Mouse (Mus musculus): ENCODE data around the gene Pithd1.
"Not testable (repeated sequence)": the region's sequence is repeated elsewhere in the genome, so short reads cannot be mapped to it uniquely, and the experiment has no call there.

The Pithd1 gene

DNA sequence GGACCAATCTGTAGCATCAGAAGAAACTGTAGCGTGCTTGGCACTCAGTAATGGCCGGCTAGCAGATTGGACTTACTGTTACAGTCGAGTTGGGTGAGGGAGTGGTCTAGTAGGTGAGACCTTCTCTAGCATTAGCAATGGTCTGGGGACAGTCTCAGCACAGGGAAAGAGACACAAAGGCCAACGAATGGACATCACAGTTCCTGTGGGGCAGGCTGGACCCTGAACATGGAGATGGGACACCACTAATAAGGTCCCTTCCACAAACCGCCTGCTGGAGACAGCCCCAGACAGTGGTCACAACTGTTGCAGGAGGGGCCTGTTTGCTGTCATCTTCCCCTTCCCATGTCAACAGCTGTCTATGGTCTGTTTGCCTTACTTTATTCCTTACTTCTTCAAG is 25.4 kb downstream of the Pithd1 start:
- no peak for DNase-seq (ENCODE audit: low spot score)

DNA sequence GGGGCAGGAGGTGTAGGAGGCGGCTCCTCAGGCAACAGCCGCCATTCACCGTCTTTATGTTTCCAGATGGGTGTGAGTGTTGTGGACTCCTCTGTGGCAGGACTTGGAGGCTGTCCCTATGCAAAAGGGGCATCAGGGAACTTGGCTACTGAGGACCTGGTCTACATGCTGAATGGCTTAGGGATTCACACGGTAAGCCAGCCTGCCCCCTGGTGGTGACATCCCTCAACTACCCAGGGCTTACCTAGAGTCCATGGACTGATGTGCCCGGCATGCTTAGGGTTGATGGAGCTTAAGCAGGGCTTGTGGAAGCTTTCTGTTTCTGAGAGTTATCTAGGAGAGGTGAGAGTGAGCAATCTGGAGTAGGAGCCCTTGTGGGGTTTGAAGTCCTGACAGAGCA is 26.3 kb downstream of the Pithd1 start:
- DNase-seq (ENCODE audit: low spot score): peak; percentile 74

GRCm38 (mm10) chr4:135958354-135958753 is 28.7 kb downstream of the Pithd1 start:
- DNase-seq (ENCODE audit: low spot score): no peak

DNA sequence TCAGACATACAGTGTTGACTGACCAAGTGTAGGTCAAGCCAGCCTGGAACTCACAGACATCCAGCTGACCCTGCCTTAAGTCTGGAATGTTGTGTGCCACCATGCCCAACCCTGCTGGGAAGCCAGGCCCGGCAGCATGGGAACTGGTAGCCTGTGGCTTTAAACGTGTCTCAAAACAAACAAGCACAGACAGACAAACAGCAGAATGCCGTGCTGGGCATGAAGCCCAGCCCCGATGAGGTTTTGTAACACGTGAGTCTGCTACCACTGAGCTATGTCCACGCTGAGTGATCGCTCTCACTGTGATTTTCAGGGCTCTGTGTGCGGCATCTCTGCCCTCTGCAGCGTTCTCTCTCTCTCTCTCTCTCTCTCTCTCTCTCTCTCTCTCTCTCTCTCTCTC is 31.2 kb downstream of the Pithd1 start:
- no peak for DNase-seq (ENCODE audit: low spot score)

DNA sequence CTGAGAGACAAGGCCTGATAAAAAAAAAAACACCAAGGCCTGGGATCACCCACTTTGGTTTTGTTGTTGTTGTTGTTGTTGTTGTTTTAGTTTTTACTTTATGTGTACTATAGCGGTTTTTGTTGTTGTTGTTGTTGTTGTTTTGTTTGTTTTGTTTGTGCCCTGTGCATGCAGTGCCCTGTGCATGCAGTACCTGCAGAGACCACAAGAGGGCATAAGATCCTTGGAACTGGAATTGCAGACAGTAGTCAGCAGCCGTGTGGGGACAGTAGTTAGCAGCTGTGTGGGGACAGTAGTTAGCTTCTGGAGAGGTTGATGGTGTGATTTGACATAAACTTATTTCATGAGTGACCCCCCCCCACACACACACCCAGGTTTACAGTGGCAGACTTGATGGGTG is 32.8 kb downstream of the Pithd1 start:
- DNase-seq (ENCODE audit: low spot score): peak; percentile 52

- no peak for DNase-seq (ENCODE audit: low spot score)
Observed at GRCm38 (mm10) chr4:135953179-135953578, 33.9 kb downstream of the Pithd1 start.

- no peak for DNase-seq (ENCODE audit: low spot score)
Observed at GRCm38 (mm10) chr4:135951505-135951904, 35.6 kb downstream of the Pithd1 start.

DNA sequence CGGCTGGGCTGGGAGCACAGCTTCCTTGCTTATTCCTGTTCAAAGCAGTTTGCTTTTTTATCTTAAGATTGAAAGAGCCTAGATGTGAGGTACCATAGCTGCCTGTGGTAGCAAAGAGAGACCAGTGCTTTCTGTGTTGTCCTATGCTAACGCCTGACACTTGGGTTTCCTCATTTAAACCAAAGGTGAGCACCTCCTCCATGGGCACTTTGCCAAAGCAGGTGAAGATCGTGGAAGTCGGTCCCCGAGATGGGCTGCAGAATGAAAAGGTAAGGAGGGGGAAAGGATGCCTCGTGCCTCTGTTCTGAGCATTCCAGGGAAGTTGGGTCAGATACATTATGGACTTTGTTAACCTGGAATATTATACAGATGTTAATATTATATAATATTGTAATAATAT is 36.7 kb downstream of the Pithd1 start:
- DNase-seq (ENCODE audit: low spot score): no peak

DNA sequence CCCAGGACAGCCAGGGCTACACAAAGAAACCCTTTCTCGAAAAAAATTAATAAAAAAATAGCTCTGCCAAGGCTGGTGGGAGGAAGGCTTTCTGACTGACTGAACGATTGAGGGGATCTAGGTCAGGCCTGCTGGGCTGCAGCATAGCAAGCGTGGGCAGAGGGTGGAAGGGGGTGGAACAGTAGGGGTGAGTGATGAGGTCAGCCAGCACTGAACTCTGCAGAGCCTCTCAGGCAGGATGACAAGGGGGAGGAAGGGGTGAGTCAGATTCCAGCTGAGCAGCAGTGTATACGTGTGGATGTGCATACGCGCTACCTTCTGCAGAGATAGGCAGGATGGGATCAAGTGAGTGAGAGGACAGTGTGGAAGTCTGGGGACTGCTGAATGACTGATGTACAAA is 37.2 kb downstream of the Pithd1 start:
- no peak for DNase-seq (ENCODE audit: low spot score)

DNA sequence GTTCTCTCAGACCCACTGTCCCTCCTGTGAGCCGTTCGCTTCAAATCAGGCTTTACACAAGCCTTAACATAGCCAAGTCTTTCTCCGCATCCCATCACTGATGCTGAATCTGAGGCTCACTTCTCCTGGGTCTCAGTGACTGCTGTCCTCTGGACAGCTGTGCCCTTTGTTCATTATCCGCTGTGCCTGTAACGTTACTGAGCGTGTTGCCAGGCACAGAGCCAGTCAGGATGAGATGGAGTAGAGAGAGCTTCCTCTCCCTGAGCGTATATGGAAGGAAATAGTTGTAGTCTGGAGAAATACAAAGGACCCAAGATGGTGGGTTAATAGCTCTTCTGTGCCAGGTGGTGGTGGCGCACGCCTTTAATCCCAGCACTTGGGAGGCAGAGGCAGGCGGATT is 37.6 kb downstream of the Pithd1 start:
- DNase-seq (ENCODE audit: low spot score): no peak

GRCm38 (mm10) chr4:135948142-135948541 is 38.9 kb downstream of the Pithd1 start:
- DNase-seq (ENCODE audit: low spot score): no peak

- no peak for DNase-seq (ENCODE audit: low spot score)
Observed at GRCm38 (mm10) chr4:135946659-135947301, 40.3 kb downstream of the Pithd1 start.

DNA sequence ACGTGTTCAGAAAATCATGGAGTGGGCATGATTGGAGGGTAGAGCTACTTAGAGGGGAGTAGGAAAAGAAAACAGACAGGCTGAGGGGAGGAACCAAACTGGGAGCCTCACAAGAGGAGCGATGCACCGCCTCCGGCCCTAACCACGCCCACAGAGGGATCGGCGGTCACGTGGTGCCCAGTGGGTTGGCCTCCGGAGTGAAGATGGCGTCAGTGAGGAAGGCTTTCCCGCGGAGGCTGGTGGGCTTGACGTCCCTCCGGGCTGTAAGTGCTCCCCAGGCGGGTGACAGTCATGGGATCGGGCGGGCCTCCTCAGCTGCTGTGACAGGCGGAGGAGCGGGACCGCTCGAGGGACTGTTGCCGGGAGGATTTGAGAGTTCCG is 40.8 kb downstream of the Pithd1 start, which contains the start of gene Hmgcl:
TSS of gene Hmgcl (plus strand) at position 171 of the 381 bp plus-strand sequence.
- peak; percentile 94 for DNase-seq (ENCODE audit: low spot score)

DNA sequence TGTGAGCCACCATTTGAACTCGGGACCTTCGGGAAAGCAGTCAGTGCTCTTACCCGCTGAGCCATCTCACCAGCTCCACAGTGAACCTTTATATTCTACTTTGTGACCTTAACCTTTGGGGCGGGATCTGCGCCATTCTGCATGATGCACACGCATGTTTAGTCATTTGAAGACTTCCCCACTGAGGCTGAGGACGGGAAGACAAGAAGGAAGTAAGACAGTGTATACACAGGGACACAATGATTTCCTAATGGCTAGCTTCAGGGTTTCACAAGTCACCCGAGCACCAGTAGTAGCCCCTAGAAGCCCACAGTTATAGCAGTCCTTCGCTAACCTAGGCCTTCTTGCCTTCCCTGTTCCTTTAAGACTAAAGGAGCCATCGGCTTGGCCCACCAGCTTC is 41.4 kb downstream of the Pithd1 start:
- DNase-seq (ENCODE audit: low spot score): no peak

- DNase-seq (ENCODE audit: low spot score): no peak
Observed at GRCm38 (mm10) chr4:135943389-135943788, 43.7 kb downstream of the Pithd1 start.

DNA sequence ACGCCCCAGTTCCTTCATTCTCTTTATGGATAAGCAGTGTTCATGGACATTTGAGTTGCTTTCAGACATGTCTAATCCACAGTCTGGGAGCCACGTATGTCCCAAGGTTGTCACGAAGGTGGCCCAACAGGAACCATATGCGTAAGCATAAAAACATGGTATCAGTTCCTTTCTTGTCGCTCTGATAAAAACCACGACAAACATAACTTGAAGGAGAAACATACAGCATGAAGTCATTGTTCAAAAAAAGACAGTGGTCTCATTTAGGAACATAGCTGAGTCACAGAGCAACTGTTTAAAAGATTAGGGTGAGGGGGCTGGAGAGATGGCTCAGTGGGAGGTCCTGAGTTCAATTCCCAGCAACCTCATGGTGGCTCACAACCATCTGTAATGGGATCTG is 44.9 kb downstream of the Pithd1 start:
- no peak for DNase-seq (ENCODE audit: low spot score)

DNA sequence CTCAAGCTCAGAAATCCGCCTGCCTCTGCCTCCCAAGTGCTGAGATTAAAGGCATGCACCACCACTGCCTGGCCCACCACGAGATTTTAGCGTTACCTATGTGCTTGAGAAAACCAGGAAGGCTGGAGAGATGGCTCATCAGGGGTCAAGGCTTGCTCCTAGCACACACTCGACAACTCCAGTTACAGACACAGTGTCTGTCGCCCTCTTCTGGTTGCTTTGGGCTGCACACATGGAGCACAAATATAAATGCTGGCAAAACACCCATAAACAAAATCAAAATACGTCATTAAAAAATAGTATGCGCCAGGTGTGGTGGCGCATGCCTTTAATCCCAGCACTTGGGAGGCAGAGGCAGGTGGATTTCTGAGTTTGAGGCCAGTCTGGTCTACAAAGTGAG is 46.0 kb downstream of the Pithd1 start:
- not testable (repeated sequence) for DNase-seq (ENCODE audit: low spot score)

GRCm38 (mm10) chr4:135938858-135939257 is 48.2 kb downstream of the Pithd1 start:
- DNase-seq (ENCODE audit: low spot score): no peak

DNA sequence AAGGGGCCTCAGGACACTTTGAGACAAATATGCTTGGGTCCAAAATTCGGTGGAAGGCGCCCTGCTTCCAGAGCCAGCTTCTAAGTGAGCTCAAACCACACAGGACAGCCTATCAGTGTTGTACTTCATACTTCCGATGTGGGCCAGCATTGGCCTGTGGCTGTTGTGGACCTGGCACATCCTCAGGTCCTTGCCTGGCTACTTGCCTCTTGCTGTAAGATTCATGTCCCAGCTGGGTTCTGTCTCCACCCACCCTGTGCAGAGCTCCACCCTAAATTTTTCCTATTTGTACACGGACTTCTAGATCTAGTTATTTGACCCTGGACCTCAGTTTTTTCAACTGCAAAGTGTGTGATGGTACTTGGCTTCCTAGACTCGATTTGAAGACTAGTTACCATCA is 51.6 kb downstream of the Pithd1 start:
- no peak for DNase-seq (ENCODE audit: low spot score)

DNA sequence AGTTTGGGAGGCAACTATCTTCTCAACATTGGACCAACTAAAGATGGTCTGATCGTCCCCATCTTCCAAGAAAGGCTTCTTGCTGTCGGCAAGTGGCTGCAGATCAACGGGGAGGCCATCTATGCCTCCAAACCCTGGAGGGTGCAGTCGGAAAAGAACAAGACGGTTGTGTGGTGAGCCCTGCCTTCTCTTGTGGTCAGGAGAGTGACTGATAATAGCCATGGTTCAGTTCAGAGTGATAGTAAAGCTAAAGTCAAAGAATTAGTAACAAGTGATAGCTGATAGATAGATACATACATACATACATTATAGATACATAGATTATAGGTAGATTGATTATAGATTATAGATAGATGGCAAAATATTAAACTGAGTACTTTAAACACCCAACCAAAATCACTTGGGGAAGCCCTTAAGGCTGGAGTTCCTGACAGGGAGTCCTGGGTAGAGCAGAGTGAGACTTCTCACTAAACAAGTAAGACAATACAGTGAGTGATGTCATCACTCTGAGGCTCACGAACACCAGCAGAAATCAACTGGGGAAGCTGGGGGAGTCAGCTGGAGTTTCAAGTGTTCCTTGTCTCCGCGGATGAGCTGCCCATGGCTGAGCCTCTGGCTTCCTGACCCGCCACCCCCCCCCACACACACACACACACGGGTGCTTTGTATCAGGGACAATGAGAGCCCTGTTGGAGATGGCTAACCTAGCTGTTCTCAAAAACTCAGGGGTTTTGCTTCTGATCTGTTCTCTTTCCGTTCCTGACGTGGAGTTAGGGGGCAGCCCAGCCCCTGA is 52.2 kb downstream of the Pithd1 start:
- no peak for DNase-seq (ENCODE audit: low spot score)

- no peak for DNase-seq (ENCODE audit: low spot score)
Observed at GRCm38 (mm10) chr4:135931832-135932231, 55.2 kb downstream of the Pithd1 start.

DNA sequence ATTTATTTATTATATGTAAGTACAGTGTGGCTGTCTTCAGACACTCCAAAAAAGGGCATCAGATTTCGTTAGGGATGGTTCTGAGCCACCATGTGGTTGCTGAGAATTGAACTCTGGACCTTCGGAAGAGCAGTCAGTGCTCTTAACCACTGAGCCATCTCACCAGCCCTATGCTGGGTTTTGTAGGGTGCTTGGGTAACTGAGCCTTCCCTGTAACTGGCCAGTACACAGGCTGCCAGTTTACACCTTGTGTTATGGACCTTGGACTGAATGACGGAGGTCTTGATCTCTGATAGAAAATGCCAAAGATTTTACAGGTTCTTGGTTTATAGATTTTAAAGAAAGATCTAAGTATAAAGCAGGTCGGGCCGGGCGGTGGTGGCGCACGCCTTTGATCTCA is 56.8 kb downstream of the Pithd1 start:
- DNase-seq (ENCODE audit: low spot score): no peak

DNA sequence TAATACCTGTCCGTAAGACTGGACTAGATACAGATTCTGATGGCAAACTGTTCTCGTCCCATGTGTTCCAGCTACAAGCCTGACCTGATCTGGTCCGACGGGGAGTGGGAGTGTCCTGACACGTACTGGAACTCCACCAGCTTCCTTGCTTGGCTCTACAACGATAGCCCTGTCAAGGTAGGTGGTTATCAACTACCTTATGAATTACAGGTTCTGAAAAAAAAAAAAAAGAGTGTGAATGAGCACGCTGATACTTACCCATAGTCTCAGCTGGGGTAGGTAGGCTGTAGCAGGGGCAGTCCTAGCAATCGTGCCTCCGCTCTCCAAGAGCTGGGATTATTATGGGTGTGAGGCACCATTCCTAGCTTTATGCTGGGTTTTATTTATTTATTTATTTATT is 57.2 kb downstream of the Pithd1 start:
- no peak for DNase-seq (ENCODE audit: low spot score)

- DNase-seq (ENCODE audit: low spot score): no peak
Observed at GRCm38 (mm10) chr4:135929405-135929804, 57.7 kb downstream of the Pithd1 start.

Data from ovary, postnatal 36 days (tissue).